Mouse (Mus musculus) stomach, embryonic 16.5 days (tissue): Measurements from ENCODE around the gene Zfp618. TPM values are rescaled to one million over a fixed set of nuclear protein-coding genes. Genes with fewer than 3 reads are reported as not detected.

Experiments used
- polyA plus RNA-seq: library from polyadenylated mRNA; unstranded; fragments of >200 nt; fragmentation: Nextera tagmentation; extraction: Ambion mirVana; gene quantifications from 2 replicates; pipeline ENCODE4 v1.2.1, GENCODE M21; 2015

The Zfp618 gene
- polyA plus RNA-seq, 1 experiment from 2014 or later = 23.1 TPM

Other genes with a start within 250 kb of the Zfp618 start
- 86.7 and 116 TPM in 2 replicates for gene Ambp, start 189.2 kb downstream of the Zfp618 start, polyA plus RNA-seq
- 27.3 and 27.4 TPM in 2 replicates for gene Kif12, start 206.6 kb downstream of the Zfp618 start, polyA plus RNA-seq
- 13.3 and 15.0 TPM in 2 replicates for gene Col27a1, start 248.4 kb downstream of the Zfp618 start, polyA plus RNA-seq